Mouse (Mus musculus) heart, embryonic 13.5 days (tissue): ENCODE measurements around the gene Syne4. TPM values are rescaled to one million over a fixed set of nuclear protein-coding genes. Genes with fewer than 3 reads are reported as not detected.

Source experiments
- ATAC-seq: fragments of 200-750 bp; cut with Nextera tagmentation; 2 replicates; pipeline ENCODE4 v1.8.0; 2017; ENCODE audit warnings: moderate TSS enrichment; ENCODE audit not compliant: insufficient number of reproducible peaks, low FRiP score, low TSS enrichment; ENCODE audit errors: extremely low read depth
- H3K27ac ChIP-seq: fragments of 300-500 bp; sonication (generic); replicated peaks from 2 replicates; pipeline ENCODE4 v1.5.1; 2015; ENCODE audit warnings: moderate library complexity, mild to moderate bottlenecking, inconsistent platforms
- H3K27me3 ChIP-seq: fragments of 300-500 bp; sonication (generic); replicated peaks from 2 replicates; pipeline ENCODE4 v1.6.1; 2015; ENCODE audit warnings: mild to moderate bottlenecking, inconsistent platforms
- H3K36me3 ChIP-seq: fragments of 300-500 bp; sonication (generic); 2 replicates; pipeline ENCODE4 v1.6.1; 2015; ENCODE audit warnings: mild to moderate bottlenecking, inconsistent platforms
- H3K4me1 ChIP-seq: fragments of 300-500 bp; sonication (generic); 2 replicates; pipeline ENCODE4 v1.6.1; 2015; ENCODE audit warnings: inconsistent platforms
- H3K4me2 ChIP-seq: fragments of 300-500 bp; sonication (generic); 2 replicates; pipeline ENCODE4 v1.6.1; 2015; ENCODE audit warnings: inconsistent platforms, mild to moderate bottlenecking, moderate library complexity
- H3K4me3 ChIP-seq: fragments of 300-500 bp; sonication (generic); 2 replicates; pipeline ENCODE4 v1.5.1; 2015; ENCODE audit warnings: moderate library complexity, mild to moderate bottlenecking, inconsistent platforms
- H3K9ac ChIP-seq: fragments of 300-500 bp; sonication (generic); 2 replicates; pipeline ENCODE4 v1.6.1; 2015; ENCODE audit warnings: inconsistent platforms, mild to moderate bottlenecking, moderate library complexity
- H3K9me3 ChIP-seq: fragments of 300-500 bp; sonication (generic); 2 replicates; pipeline ENCODE4 v1.6.1; 2016; ENCODE audit warnings: inconsistent platforms
- WGBS: fragments of 180-500 bp; shearing (Covaris S2); methylation state at CpG from one replicate; pipeline ENCODE4 v1.1.7; 2015; ENCODE audit warnings: mixed read lengths; 5-methylcytosine and 5-hydroxymethylcytosine counted together
- polyA plus RNA-seq: library from polyadenylated mRNA; unstranded; fragments of >200 nt; fragmentation: Nextera tagmentation; extraction: Ambion mirVana; gene quantifications from 2 replicates; pipeline ENCODE4 v1.2.1, GENCODE M21; 2015

The Syne4 gene
- polyA plus RNA-seq, 1 experiment from 2014 or later: 18.3 TPM

- no peaks in the 10 kb centered on the region for H3K9me3 ChIP-seq
- 83% methylated on average over 15 of the region's 15 CpGs for WGBS
- no peak overlapping the region for H3K27ac ChIP-seq
- no peak for ATAC-seq
- H3K4me2 ChIP-seq: no peak overlapping the region
- H3K27me3 ChIP-seq: no peaks in the 10 kb centered on the region
- H3K36me3 ChIP-seq: peaks cover 40% of the 10 kb centered on the region
- H3K4me1 ChIP-seq: peaks cover 19% of the 10 kb centered on the region
- no peak overlapping the region for H3K9ac ChIP-seq
- no peak overlapping the region for H3K4me3 ChIP-seq
These were observed 17.8 kb upstream of the Syne4 start for GRCm38 (mm10) chr7:30296816-30297215.

- no peak overlapping the region for H3K27ac ChIP-seq
- H3K9me3 ChIP-seq: no peaks in the 10 kb centered on the region
- ATAC-seq: no peak
- peaks cover 14% of the 10 kb centered on the region for H3K4me1 ChIP-seq
- no peak overlapping the region for H3K4me2 ChIP-seq
- no peak overlapping the region for H3K9ac ChIP-seq
- H3K27me3 ChIP-seq: no peaks in the 10 kb centered on the region
- H3K36me3 ChIP-seq: peaks cover 45% of the 10 kb centered on the region
- WGBS: 70% methylated on average over 16 of the region's 16 CpGs
- H3K4me3 ChIP-seq: no peak overlapping the region
These were observed 17.3 kb upstream of the Syne4 start for GRCm38 (mm10) chr7:30297266-30297665.

GRCm38 (mm10) chr7:30300914-30301313, 13.7 kb upstream of the Syne4 start:
- no peak for ATAC-seq
- H3K9me3 ChIP-seq: no peaks in the 10 kb centered on the region
- H3K4me3 ChIP-seq: no peak overlapping the region
- H3K27me3 ChIP-seq: no peaks in the 10 kb centered on the region
- no peak overlapping the region for H3K9ac ChIP-seq
- H3K36me3 ChIP-seq: peaks cover 66% of the 10 kb centered on the region
- no peak overlapping the region for H3K4me2 ChIP-seq
- H3K27ac ChIP-seq: no peak overlapping the region
- H3K4me1 ChIP-seq: no peaks in the 10 kb centered on the region
- 42% methylated on average over 3 of the region's 3 CpGs for WGBS

- H3K9me3 ChIP-seq: no peaks in the 10 kb centered on the region
- H3K27ac ChIP-seq: no peak overlapping the region
- peaks cover 18% of the 10 kb centered on the region for H3K4me1 ChIP-seq
- H3K4me2 ChIP-seq: no peak overlapping the region
- no peak overlapping the region for H3K9ac ChIP-seq
- no peak for ATAC-seq
- no peak overlapping the region for H3K4me3 ChIP-seq
- 84% methylated on average over 16 of the region's 16 CpGs for WGBS
- no peaks in the 10 kb centered on the region for H3K27me3 ChIP-seq
- peaks cover 44% of the 10 kb centered on the region for H3K36me3 ChIP-seq
These were observed 8.4 kb upstream of the Syne4 start for GRCm38 (mm10) chr7:30306083-30306779.

- Histone ChIP-seq H3K4me3 (peak within 1 kb of the TSS; percentile 85), H3K36me3 (peaks cover 45% of the 10 kb centered on the region), H3K9ac (peak within 1 kb of the TSS; percentile 90), H3K27ac (peak within 1 kb of the TSS; percentile 82), H3K4me1 (peaks cover 18% of the 10 kb centered on the region), H3K4me2 (peak within 1 kb of the TSS; percentile 98), H3K9me3 (no peaks in the 10 kb centered on the region), H3K27me3 (no peaks in the 10 kb centered on the region)
- ATAC-seq: peak; percentile 99
- WGBS: 4% methylated on average over 27 of the region's 27 CpGs
These were observed 6.3 kb upstream of the Syne4 start, which contains the start of gene Alkbh6 for GRCm38 (mm10) chr7:30308076-30309005. TSS of gene Alkbh6 (plus strand) at chr7:30308717.

- H3K9ac ChIP-seq: peak overlapping the region; percentile 90
- peak overlapping the region; percentile 85 for H3K4me3 ChIP-seq
- peaks cover 38% of the 10 kb centered on the region for H3K36me3 ChIP-seq
- ATAC-seq: no peak
- no peak overlapping the region for H3K27ac ChIP-seq
- H3K27me3 ChIP-seq: no peaks in the 10 kb centered on the region
- peaks cover 23% of the 10 kb centered on the region for H3K4me1 ChIP-seq
- WGBS: 53% methylated on average over 15 of the region's 15 CpGs
- H3K4me2 ChIP-seq: peak overlapping the region; percentile 98
- H3K9me3 ChIP-seq: no peaks in the 10 kb centered on the region
These were observed 5.0 kb upstream of the Syne4 start for GRCm38 (mm10) chr7:30309395-30310129.

- no peak overlapping the region for H3K9ac ChIP-seq
- no peak overlapping the region for H3K4me3 ChIP-seq
- H3K27me3 ChIP-seq: no peaks in the 10 kb centered on the region
- H3K36me3 ChIP-seq: peaks cover 38% of the 10 kb centered on the region
- 83% methylated on average over 12 of the region's 12 CpGs for WGBS
- no peak overlapping the region for H3K4me2 ChIP-seq
- no peak for ATAC-seq
- peaks cover 29% of the 10 kb centered on the region for H3K4me1 ChIP-seq
- H3K27ac ChIP-seq: no peak overlapping the region
- no peaks in the 10 kb centered on the region for H3K9me3 ChIP-seq
These were observed 4.5 kb upstream of the Syne4 start for GRCm38 (mm10) chr7:30310136-30310535.

GRCm38 (mm10) chr7:30313666-30314320, 814 bp upstream of the Syne4 start:
- H3K36me3 ChIP-seq: peaks cover 27% of the 10 kb centered on the region
- no peak overlapping the region for H3K27ac ChIP-seq
- no peaks in the 10 kb centered on the region for H3K27me3 ChIP-seq
- ATAC-seq: no peak
- 0 out of 2 replicates have a peak overlapping the region, but pooled peaks have one; percentile 16 for H3K4me2 ChIP-seq
- no peak overlapping the region for H3K4me3 ChIP-seq
- H3K9ac ChIP-seq: 0 out of 2 replicates have a peak overlapping the region, but pooled peaks have one; percentile 14
- H3K9me3 ChIP-seq: no peaks in the 10 kb centered on the region
- peaks cover 24% of the 10 kb centered on the region for H3K4me1 ChIP-seq
- 32% methylated on average over 27 of the region's 27 CpGs for WGBS

- H3K9ac ChIP-seq: no peak overlapping the region
- H3K9me3 ChIP-seq: no peaks in the 10 kb centered on the region
- H3K4me3 ChIP-seq: peak overlapping the region; percentile 50
- no peak overlapping the region for H3K27ac ChIP-seq
- 70% methylated on average over 13 of the region's 13 CpGs for WGBS
- H3K4me2 ChIP-seq: peak overlapping the region; percentile 68
- H3K4me1 ChIP-seq: peaks cover 15% of the 10 kb centered on the region
- H3K27me3 ChIP-seq: no peaks in the 10 kb centered on the region
- no peak for ATAC-seq
- H3K36me3 ChIP-seq: peaks cover 22% of the 10 kb centered on the region
These were observed 1.2 kb downstream of the Syne4 start for GRCm38 (mm10) chr7:30315559-30316529.

- no peak for ATAC-seq
- no peak overlapping the region for H3K4me2 ChIP-seq
- H3K4me1 ChIP-seq: peaks cover 29% of the 10 kb centered on the region
- no peak overlapping the region for H3K9ac ChIP-seq
- no peaks in the 10 kb centered on the region for H3K9me3 ChIP-seq
- peaks cover 4% of the 10 kb centered on the region; the same call in 1 of the 2 replicates for H3K36me3 ChIP-seq
- WGBS: 87% methylated on average over 3 of the region's 3 CpGs
- H3K27me3 ChIP-seq: no peaks in the 10 kb centered on the region
- no peak overlapping the region for H3K4me3 ChIP-seq
- H3K27ac ChIP-seq: no peak overlapping the region
These were observed 3.5 kb downstream of the Syne4 start for GRCm38 (mm10) chr7:30318142-30318541.
